Mouse (Mus musculus): ENCODE results near the gene Hat1. TPM values are rescaled to one million over a fixed set of nuclear protein-coding genes. Genes with fewer than 3 reads are reported as not detected.
A peak's percentile ranks its signal among the peaks of the same experiment; 100 is the strongest.

The Hat1 gene
- polyA plus RNA-seq (2016; fragmentation: Nextera tagmentation; extraction: Ambion mirVana): 256 and 260 TPM in 2 replicates

- Histone ChIP-seq H3K36me3 (replicated peaks) (peaks cover 41% of the 10 kb centered on the region), H3K9me3 (no peaks in the 10 kb centered on the region; the same call in 1 of the 2 replicates), H3K4me3 (peak within 1 kb of the TSS; percentile 93), H3K27ac (peak within 1 kb of the TSS; percentile 94), H3K27me3 (ENCODE audit: poor library complexity, severe bottlenecking) (no peaks in the 10 kb centered on the region), H3K4me1 (peaks cover 15% of the 10 kb centered on the region)
- peak; percentile 99 for DNase-seq (ENCODE audit: extremely low spot score, low spot score)
- under 1% methylated on average over 66 of the region's 66 CpGs for WGBS
Observed at GRCm38 (mm10) chr2:71388951-71389763, at the start of gene Hat1. Hat1 (plus strand) TSS chr2:71388958.

- H3K9me3 ChIP-seq: peaks cover 9% of the 10 kb centered on the region; the same call in 1 of the 2 replicates
- H3K4me3 ChIP-seq: no peak overlapping the region
- 94% methylated on average over 5 of the region's 5 CpGs for WGBS
- H3K4me1 ChIP-seq: no peaks in the 10 kb centered on the region
- no peaks in the 10 kb centered on the region for H3K27me3 ChIP-seq (ENCODE audit: poor library complexity, severe bottlenecking)
- H3K27ac ChIP-seq: no peak overlapping the region
- H3K36me3 ChIP-seq (replicated peaks): peaks cover 25% of the 10 kb centered on the region
- no peak for DNase-seq (ENCODE audit: extremely low spot score, low spot score)
Observed at GRCm38 (mm10) chr2:71340126-71340525, 48.6 kb upstream of the Hat1 start.

DNA sequence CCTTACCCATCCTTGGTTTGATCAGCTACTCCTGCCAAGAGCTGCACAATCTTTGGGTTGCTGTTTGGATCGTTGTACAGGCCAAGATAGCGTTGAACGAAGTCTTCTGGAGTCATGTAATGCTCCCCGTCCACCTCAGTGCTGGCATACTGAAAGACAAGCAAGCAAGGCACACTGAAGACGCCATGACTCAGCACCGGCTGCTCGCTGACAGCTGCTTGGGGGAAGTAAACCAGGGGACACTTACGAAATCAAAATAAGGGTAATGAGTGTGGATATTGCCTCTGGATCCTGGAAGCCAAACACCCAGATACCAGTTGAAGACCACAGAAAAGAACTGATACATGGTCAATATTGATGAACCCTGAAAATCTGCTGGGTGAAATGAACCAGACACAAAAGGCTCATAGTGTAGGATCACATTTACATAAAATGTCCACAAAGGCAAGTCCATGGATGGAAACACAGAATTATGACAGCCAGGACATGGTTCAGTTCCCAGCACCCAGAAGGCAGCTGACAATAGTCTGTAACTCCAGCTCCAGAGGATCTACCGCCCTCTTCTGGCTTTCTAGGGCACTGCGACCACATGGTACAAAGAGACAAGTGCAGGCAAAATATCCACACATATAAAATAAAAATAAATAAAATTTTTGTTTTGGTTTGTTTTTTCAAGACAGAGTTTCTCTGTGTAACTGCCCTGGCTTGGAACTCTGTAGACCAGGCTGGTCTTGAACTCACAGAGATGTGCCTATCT, 44.7 kb upstream of the Hat1 start:
- no peak overlapping the region for H3K27ac ChIP-seq
- peaks cover 9% of the 10 kb centered on the region; the same call in 1 of the 2 replicates for H3K9me3 ChIP-seq
- DNase-seq (ENCODE audit: extremely low spot score, low spot score): no peak
- H3K27me3 ChIP-seq (ENCODE audit: poor library complexity, severe bottlenecking): no peaks in the 10 kb centered on the region
- peaks cover 23% of the 10 kb centered on the region for H3K36me3 ChIP-seq (replicated peaks)
- H3K4me1 ChIP-seq: no peaks in the 10 kb centered on the region
- no peak overlapping the region for H3K4me3 ChIP-seq
- WGBS: 91% methylated on average over 10 of the region's 10 CpGs

DNA sequence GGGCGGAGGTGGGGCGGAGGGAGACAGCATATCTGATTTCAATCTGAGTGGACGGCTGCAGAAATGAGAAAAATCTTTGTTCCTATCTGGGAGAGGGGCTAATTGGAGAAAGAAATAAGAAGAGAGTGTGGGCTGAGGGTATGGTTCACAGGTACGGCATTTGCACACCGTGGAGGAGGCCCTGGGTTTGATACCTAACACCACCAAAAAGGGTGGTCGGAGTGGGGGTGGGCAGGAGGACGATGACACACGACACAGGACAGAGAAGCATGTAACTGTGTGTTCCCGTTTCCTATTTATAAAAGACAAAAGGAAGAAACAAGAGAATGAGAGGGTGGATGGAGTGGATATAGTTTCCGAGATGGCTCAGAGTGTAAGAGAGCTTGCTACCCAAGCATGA, 41.6 kb upstream of the Hat1 start:
- Histone ChIP-seq H3K36me3 (replicated peaks) (peaks cover 22% of the 10 kb centered on the region), H3K27me3 (ENCODE audit: poor library complexity, severe bottlenecking) (no peaks in the 10 kb centered on the region), H3K4me1 (no peaks in the 10 kb centered on the region), H3K27ac (no peak overlapping the region), H3K9me3 (peaks cover 9% of the 10 kb centered on the region; the same call in 1 of the 2 replicates), H3K4me3 (no peak overlapping the region)
- no peak for DNase-seq (ENCODE audit: extremely low spot score, low spot score)
- WGBS: 93% methylated on average over 10 of the region's 10 CpGs

- H3K27ac ChIP-seq: no peak overlapping the region
- no peak overlapping the region for H3K4me3 ChIP-seq
- DNase-seq (ENCODE audit: extremely low spot score, low spot score): no peak
- no peaks in the 10 kb centered on the region for H3K4me1 ChIP-seq
- WGBS: 94% methylated on average over 20 of the region's 20 CpGs
- H3K9me3 ChIP-seq: peaks cover 9% of the 10 kb centered on the region; the same call in 1 of the 2 replicates
- H3K36me3 ChIP-seq (replicated peaks): peaks cover 15% of the 10 kb centered on the region
- no peaks in the 10 kb centered on the region for H3K27me3 ChIP-seq (ENCODE audit: poor library complexity, severe bottlenecking)
Observed at GRCm38 (mm10) chr2:71347732-71348490, 40.8 kb upstream of the Hat1 start.

DNA sequence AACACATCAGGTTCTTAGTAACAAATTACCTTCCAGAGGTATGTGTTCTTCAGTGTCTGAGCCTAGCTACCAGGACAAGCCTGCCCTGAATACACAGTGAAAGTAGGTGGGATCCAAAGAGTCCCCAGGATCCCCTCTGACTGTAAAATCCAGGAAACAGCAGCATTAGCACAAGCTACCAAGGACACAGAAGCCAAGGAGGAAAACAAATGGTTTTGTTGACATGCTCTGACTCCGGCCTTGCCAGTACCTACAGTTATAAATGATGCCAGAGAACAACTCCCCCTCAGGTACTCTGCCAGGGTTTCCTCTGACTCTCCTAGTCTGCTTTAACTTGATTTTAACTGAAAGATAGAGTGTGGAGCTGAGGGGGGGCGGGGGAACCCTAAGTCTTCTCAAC, 39.2 kb upstream of the Hat1 start:
- DNase-seq (ENCODE audit: extremely low spot score, low spot score): no peak
- H3K27me3 ChIP-seq (ENCODE audit: poor library complexity, severe bottlenecking): no peaks in the 10 kb centered on the region
- H3K27ac ChIP-seq: no peak overlapping the region
- no peak overlapping the region for H3K4me3 ChIP-seq
- no peaks in the 10 kb centered on the region for H3K36me3 ChIP-seq (replicated peaks)
- no peaks in the 10 kb centered on the region for H3K9me3 ChIP-seq
- peaks cover 11% of the 10 kb centered on the region for H3K4me1 ChIP-seq
- WGBS: 91% methylated on average over 2 of the region's 2 CpGs

DNA sequence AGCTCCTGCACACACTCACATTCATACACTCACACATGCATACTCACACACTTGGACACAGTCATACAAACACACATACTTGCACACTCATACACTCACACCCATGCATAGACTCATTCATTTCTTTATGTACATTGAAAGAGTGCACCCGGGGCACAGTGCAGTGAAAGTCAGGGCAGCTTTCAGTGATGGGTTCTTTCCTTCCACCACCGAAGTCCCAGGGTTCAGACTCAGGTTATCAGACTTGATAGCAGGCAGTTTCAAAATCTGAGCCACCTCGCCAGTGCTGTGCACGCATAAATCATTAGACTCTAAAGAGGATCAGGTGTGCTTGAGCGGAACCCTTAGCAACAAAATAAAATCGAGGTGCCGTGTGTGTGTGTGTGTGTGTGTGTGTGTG, 38.6 kb upstream of the Hat1 start:
- H3K4me3 ChIP-seq: no peak overlapping the region
- DNase-seq (ENCODE audit: extremely low spot score, low spot score): no peak
- no peak overlapping the region for H3K27ac ChIP-seq
- H3K27me3 ChIP-seq (ENCODE audit: poor library complexity, severe bottlenecking): no peaks in the 10 kb centered on the region
- 87% methylated on average over 7 of the region's 7 CpGs for WGBS
- H3K9me3 ChIP-seq: no peaks in the 10 kb centered on the region
- H3K36me3 ChIP-seq (replicated peaks): no peaks in the 10 kb centered on the region
- H3K4me1 ChIP-seq: peaks cover 11% of the 10 kb centered on the region

DNA sequence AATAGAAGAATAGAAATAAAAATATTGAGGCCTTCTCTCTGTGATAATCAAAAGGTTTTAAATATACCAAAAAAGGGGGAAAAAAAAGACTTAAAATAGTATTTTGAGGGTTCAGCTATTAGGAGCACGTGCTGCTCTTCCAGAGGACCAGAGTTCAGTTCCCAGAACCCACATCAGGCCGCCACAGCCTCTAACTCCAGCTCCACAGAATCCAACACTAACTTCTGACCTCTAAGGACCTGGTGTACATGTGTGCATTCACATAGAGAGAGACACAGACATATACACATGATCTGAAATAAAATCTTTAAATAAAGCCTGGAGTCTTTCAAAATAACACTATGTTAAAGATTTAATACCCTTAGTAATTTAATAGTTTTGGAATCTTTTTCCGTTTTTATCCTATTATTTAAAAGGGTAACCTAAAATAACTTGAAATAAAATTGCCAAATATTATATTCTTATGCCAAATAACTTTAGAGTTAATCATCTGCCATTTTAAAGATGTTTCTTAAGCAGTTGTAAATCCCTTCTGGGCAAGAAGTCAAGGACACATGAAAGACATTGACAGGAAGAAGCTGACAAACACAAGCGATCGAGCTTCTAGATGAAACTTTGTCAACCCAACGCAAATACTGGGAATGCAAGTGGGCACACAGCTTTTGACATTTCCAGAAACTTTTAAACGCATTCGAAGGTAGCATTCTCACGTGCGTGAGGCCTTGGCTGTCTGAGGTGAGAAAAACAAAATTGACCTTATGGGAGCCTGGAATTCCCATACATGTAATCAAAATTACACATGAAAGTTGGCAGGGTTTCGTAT, 37.6 kb upstream of the Hat1 start:
- 90% methylated on average over 11 of the region's 11 CpGs for WGBS
- H3K36me3 ChIP-seq (replicated peaks): no peaks in the 10 kb centered on the region
- H3K4me1 ChIP-seq: peaks cover 18% of the 10 kb centered on the region
- no peak overlapping the region for H3K27ac ChIP-seq
- H3K27me3 ChIP-seq (ENCODE audit: poor library complexity, severe bottlenecking): no peaks in the 10 kb centered on the region
- no peak overlapping the region for H3K4me3 ChIP-seq
- H3K9me3 ChIP-seq: no peaks in the 10 kb centered on the region
- DNase-seq (ENCODE audit: extremely low spot score, low spot score): no peak

GRCm38 (mm10) chr2:71351727-71351987, 37.1 kb upstream of the Hat1 start:
- Histone ChIP-seq H3K27me3 (ENCODE audit: poor library complexity, severe bottlenecking) (no peaks in the 10 kb centered on the region), H3K9me3 (no peaks in the 10 kb centered on the region), H3K4me1 (peaks cover 19% of the 10 kb centered on the region), H3K4me3 (no peak overlapping the region), H3K27ac (no peak overlapping the region), H3K36me3 (replicated peaks) (no peaks in the 10 kb centered on the region)
- no peak for DNase-seq (ENCODE audit: extremely low spot score, low spot score)
- 87% methylated on average over 3 of the region's 3 CpGs for WGBS

- 70% methylated on average over 10 of the region's 10 CpGs for WGBS
- Histone ChIP-seq H3K27ac (peak overlapping the region; percentile 56; the same call in 1 of the 2 replicates), H3K9me3 (no peaks in the 10 kb centered on the region), H3K4me3 (no peak overlapping the region), H3K27me3 (ENCODE audit: poor library complexity, severe bottlenecking) (no peaks in the 10 kb centered on the region), H3K4me1 (peaks cover 19% of the 10 kb centered on the region), H3K36me3 (replicated peaks) (0 out of 2 replicates have a peak, but pooled peaks cover 4% of the 10 kb centered on the region)
- no peak for DNase-seq (ENCODE audit: extremely low spot score, low spot score)
Observed at GRCm38 (mm10) chr2:71353306-71354054, 35.3 kb upstream of the Hat1 start.

GRCm38 (mm10) chr2:71354055-71354425, 34.7 kb upstream of the Hat1 start:
- peak overlapping the region; percentile 56; the same call in 1 of the 2 replicates for H3K27ac ChIP-seq

More at GRCm38 (mm10) chr2:71354055-71354425, 34.7 kb upstream of the Hat1 start:
- Histone ChIP-seq H3K27me3 (ENCODE audit: poor library complexity, severe bottlenecking) (no peaks in the 10 kb centered on the region), H3K4me1 (peaks cover 19% of the 10 kb centered on the region), H3K4me3 (no peak overlapping the region), H3K9me3 (no peaks in the 10 kb centered on the region), H3K36me3 (replicated peaks) (0 out of 2 replicates have a peak, but pooled peaks cover 4% of the 10 kb centered on the region)
- 77% methylated on average over 5 of the region's 5 CpGs for WGBS
- DNase-seq (ENCODE audit: extremely low spot score, low spot score): no peak

All from forebrain, embryonic 10.5 days (tissue).